Mouse (Mus musculus) lung, postnatal 14 days (tissue): ENCODE measurements at regions not wholly inside any gene's neighbourhood (a gene's known extent, or its start where the extent isn't known, plus 50 kb on each side); places are given as distances from the start of the nearest gene placed in this dataset.

Experiments used
- DNase-seq: peaks from one replicate; pipeline ENCODE4 v3.0.0; 2021

DNA sequence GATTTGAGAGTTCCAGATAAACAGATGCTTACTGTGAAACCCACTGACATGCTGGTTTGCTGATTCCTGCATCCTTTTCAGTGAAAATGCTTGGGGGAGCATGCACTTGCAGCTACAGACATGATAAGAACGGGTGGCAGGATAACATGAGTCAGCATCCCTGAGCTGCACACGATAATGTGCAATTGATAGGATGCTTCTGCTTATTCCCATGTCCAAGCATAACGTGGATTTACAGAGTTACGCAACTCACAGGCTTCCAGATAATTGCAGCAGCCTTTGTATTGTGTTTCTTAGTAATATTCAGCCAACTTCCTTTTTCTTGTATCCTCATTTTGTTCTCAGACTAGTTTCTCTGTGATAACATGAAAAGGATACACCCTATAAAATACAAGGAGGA lies 245.7 kb downstream of the Flrt2 start:
- DNase-seq, result no peak

DNA sequence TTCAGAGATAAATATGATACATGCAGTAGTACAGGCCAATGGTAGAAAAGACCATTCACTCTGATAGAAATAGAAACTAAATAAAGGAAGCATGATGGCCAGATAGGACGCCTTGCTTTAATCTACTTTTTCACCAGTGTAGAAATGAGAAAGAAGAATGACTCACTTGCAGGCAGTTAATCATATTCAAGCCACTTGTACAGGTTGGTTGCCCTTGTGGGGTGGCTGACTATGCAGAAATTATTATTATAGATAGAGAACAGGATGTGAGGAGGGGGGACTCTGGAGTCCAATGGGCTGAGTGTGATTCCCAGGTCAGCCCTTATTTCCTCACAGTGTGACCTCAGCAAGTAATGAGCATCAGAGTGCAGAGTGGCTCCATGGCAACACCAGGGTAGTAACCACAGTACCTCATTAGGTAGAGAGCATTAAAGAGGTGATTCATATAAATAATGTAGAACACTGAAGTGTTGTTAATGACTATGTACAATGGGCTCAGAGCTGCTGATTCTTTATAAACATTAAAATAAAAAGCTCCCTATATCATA lies 248.5 kb downstream of the Flrt2 start:
- DNase-seq, result no peak

DNA sequence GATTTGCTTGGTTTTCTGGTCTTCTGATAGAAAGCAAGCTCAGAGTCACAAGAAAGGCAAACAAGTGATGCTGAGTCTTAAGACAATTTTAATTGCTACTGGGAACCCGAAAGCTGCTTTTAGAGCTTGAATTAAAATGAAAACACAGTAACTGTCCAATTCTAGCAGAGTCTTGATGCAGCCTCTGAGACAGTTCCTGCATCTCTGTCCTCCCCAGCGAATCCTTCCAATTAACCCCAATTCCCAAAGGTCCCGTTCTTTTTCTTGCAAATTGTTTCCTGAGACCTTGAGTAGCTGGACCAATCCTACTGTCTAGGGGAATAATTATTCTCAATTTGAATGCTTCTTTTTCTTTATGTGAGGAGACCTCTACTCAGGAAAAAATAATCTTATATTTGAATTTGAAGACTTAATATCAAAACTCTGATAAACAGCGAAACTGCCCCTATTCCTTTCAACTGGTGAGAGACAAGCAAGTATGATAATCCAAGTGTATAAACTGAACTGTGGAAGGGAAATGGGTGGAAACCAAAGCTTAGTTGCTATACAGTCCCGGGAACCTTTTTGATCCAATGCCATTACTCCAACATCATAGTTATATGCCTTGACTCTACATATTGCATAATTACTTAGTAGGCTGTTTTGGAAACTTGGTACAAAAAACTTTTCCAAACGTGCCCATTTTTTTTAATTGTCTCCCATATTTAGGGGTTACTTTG lies 267.9 kb downstream of the Flrt2 start:
- DNase-seq, result no peak

- no peak for DNase-seq
Measured at GRCm38 (mm10) chr12:95960505-95960871, 268.5 kb downstream of the Flrt2 start.

GRCm38 (mm10) chr12:95962817-95963216 lies 270.8 kb downstream of the Flrt2 start:
- no peak for DNase-seq

DNA sequence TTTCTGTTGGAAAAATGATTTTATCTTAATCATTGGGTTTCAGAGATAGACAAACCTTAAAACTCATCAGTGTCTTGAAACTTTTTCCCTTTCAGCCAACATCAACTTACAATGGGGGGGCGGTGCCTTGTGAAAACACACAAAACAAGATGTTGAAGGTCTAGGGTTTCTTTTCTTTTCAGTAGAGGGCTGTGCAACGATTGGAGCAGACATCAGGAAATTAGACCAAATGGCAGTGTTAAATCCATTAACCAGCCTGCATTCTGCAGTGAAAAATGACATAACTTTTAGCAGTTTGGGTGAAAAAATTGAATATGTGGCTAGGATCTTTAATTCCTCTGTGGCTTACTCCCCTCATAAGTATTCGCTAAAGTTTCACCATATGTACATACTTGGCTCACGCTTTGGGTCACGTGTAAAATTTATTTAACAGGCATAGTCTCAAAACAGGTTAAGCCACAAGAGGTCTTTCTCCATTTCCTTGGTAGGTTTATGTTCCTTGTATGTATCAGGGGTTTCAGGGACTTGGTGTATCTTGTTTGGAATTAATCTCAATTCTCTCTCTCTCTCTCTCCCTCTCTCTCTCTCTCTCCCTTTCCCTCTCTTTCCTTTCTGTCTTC lies 296.8 kb downstream of the Flrt2 start:
- DNase-seq, result no peak

DNA sequence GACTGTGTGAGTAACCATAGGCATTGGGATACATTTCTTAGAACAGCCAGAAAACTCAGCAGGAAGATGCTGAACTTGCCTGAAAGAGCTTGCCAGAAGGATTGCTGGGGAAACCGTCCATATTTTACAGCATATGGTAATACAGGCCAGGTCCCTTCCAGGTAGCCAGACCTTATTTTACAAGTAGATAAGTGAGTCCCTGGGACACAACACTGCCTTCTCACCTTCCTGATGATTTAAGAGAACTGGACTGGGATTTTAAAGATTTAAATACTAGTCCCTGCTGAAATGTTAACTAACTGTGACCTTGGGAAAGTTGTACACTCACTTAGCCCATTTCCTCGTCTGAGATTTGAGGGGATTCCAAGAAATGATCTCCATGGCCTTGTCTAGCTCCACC lies 302.9 kb downstream of the Flrt2 start:
- no peak for DNase-seq

GRCm38 (mm10) chr12:96030180-96030579 lies 338.2 kb downstream of the Flrt2 start:
- no peak for DNase-seq

GRCm38 (mm10) chr12:96075365-96075764 lies 383.3 kb downstream of the Flrt2 start:
- no peak for DNase-seq

GRCm38 (mm10) chr12:96090995-96091394 lies 399.0 kb downstream of the Flrt2 start:
- no peak for DNase-seq

- DNase-seq, result no peak
Measured at GRCm38 (mm10) chr12:96106254-96106653, 414.2 kb downstream of the Flrt2 start.

DNA sequence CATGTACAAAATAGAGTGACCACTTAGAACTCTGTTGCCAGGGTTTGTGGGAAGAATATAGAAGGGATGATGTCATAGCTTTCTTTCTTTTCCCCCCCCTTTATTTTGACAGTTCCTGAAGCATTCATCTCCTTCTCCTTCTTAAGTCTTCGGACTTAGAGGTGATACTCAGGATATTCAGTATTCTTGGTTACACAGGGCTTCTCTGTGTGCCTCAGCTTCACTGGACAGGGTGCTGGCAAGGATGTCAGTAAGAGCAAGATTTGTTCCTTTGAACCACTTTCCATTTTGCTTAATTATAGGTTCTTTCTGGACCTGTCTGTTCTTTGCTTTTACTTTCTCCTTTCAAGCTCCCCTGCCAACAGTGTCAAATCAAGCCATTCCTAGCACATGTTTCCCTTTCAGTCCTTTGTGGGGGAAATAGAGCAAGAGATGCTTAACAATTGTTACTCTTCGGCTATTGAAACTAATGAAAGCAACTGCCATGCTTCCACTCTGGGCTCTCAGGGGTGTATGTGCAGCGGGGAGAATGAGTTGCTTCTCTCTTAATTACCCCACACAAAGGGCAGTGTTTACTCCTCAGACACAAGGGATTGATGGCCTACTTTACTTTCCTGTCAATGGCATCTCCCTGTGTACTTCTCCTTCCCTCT lies 422.8 kb downstream of the Flrt2 start:
- no peak for DNase-seq

DNA sequence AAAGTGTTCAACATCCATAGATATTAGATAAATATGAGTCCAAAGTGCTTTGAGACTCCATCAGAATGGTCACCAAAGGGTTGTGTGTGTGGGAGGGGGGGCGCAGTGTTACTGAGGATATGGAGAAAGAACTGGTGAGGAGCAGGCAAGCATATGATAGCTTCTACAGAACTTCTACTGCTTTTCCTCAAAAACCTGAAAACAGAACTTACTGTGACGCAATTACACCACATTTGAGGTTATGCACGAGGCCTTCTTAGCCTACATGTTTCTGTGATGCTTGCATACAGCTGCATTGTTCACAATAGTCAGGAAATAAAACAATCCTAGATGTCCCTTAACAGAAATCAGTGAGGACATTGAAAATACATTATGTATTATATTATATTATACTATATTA lies 425.5 kb downstream of the Flrt2 start:
- no peak for DNase-seq

DNA sequence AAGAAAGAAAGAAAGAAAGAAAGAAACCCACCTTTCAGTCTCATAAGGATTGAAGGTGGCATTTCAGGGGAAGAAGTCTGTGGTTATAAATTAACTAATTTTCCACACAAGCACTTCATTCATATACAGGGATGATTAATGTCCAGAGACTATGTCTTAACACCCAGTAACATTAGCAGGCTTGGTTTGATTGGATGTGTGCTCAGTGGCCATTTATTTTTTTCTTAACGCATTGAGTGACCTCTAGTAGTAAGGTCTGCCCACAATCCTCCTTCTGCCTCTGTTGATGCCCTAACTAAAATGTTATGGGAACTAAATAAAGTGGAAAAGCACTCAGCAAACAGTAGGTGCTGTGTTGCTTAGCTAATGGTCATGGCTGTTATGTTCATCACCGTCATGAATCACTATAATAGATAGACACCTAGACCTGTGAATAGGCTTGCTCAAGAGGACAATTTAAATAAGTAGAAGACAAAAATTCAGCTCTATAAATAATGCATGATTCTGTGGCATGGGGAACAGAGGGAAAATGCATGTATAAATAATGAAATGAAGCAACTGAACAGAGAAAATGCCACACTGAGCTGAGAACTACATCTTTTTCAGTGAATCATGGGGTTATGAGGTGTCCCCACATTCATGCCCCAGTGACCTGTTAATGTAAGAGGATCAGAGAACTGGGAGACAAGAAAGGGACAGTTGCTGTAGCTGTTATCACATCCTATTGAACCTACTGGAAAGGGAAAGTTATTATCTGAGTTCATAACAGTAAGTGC lies 432.3 kb downstream of the Flrt2 start:
- DNase-seq, result no peak

DNA sequence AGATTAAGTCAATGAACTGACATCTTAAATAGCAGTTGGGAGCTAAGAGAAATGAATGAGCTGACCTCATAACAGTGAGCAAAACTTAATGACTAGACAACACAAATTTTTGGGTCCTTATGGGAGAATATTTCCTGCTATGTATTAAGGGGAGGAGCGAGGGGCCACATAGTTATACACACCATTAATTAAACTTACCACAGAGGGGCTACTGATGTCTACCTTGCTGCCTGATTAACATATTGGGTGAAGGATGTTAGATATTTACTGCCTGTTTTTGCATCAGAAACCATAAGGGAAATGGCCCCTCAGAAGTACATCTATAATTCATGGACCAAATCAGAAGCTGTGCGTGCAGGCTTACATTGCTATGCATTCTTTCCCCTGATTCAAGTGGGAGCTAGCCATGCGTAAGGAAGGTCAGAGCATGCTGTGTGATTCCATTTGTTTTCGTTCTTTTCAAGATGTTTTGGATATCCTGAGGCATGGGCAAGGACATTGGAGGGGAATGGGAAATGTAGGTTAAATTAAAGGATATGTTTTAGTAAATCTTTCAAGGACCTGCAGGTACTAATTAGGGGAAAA lies 437.9 kb downstream of the Flrt2 start:
- no peak for DNase-seq

DNA sequence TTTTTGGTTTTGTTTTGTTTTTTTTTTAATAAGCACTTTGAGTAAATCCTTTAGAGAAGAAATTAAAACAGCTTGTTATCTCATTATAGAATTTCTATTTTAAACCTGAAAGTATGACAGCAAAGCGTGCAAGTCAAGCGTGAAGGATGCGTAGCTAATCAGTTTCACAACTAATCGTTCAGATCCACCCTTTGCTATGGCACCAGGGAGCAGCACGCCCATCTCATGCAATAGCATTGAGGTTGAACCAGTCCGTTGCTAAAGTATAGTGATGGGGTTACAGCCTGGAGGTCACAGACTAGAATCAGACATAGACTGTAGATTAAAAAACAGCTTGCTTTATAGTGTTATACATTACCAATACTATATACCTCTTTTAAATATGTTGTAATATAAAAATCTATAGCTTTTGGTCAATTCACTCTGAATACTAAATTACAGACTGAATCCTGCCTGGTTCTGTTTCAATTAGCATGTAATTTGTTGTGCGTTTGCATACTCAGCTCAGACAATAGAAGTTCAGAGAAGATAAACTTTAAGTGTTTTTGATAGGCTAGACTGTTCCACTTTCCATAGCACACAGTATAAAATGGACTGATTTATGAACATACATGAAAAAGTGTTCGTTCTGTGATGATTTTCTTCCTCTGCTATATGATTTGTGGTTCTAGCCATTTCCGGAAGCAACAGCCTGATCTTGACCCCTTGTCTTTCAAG lies 438.9 kb downstream of the Flrt2 start:
- no peak for DNase-seq

DNA sequence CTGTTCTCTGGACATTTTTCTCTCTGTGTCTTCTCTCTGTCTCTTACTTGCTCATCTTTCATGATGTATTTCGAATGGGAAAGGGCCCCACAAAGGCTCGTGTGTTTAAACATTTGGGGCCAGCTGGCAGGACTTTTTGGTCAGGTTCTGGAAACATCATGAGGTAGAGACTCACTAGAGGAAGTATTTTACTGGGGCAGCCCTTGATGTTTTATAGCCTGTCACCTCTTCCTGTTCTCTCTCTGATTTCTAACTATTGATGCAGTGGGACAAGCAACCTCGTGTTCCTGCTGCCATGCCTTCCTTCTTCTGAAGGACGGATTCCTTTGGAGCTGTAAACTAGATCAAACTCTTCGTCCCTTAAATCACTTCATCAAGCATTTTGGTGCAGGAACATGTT lies 442.1 kb downstream of the Flrt2 start:
- DNase-seq, result no peak

DNA sequence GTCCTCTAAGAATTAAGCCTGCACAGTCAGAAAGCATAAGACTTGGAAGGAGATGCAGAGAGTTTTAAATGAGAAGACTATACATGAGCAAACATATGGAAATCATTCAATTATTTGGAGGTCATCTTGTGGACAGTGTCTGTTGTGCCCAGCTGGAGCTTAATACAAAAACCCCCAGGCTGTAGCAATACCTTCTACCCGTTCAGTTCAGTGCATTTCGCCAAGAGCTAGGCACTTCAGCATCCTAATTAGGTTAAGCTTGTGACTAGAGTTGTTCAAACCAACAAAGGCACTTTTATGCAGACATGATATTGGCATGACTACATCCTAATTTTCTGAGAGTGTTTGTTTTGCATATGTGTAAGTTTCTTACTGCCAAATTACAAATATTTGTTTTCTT lies 449.7 kb downstream of the Flrt2 start:
- DNase-seq, result no peak

GRCm38 (mm10) chr12:96154095-96154494 lies 462.1 kb downstream of the Flrt2 start:
- DNase-seq, result no peak

GRCm38 (mm10) chr12:96167551-96167950 lies 475.5 kb downstream of the Flrt2 start:
- DNase-seq, result no peak

DNA sequence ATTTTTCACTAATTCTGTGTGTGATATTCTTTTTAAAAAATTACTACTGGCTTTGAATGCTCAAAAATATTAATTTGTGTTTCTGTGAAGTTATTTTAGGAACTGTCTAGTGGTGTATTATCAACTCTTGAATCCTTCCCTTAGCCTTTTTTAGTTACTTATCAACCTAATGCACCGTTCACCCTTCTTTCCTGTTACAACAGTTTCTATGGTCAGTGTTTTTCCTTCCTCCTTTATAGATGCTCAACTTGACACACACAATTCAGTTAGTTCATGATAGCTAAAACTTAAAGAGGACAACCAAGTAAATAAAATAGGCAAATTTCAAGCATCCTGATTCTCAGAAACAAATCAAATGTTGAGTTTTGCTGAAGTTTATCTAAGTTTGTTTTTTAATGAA lies 506.9 kb downstream of the Flrt2 start:
- no peak for DNase-seq

GRCm38 (mm10) chr12:96201855-96202254 lies 509.8 kb downstream of the Flrt2 start:
- no peak for DNase-seq
